Mouse (Mus musculus): ENCODE measurements around the gene 1700021F05Rik. TPM values are rescaled to one million over a fixed set of nuclear protein-coding genes. Genes with fewer than 3 reads are reported as not detected.

The 1700021F05Rik gene
- polyA plus RNA-seq (2012; rRNA removed) = 6.7 and 8.7 TPM in 2 replicates

GRCm38 (mm10) chr10:43540442-43541152, at the start of gene 1700021F05Rik:
Gene 1700021F05Rik, minus strand, starts transcription at chr10:43540994.

GRCm38 (mm10) chr10:43577997-43578331, 37.2 kb upstream of the 1700021F05Rik start, which contains the start of gene Cd24a:
Gene Cd24a, plus strand, starts transcription at chr10:43578284.

GRCm38 (mm10) chr10:43523931-43524330, 16.9 kb downstream of the 1700021F05Rik start, which contains the start of gene Gm9803:
Gene Gm9803, plus strand, starts transcription at chr10:43524084.

GRCm38 (mm10) chr10:43478751-43479435, 61.9 kb downstream of the 1700021F05Rik start, which contains the start of gene Bend3:
Gene Bend3, plus strand, starts transcription at chr10:43478831.

Other genes starting within 250 kb of the 1700021F05Rik start
- 7.8 and 8.5 TPM in 2 replicates for gene Bend3, start 62.2 kb downstream of the 1700021F05Rik start, polyA plus RNA-seq (2012; rRNA removed)
- gene Gm9803, start 16.9 kb downstream of the 1700021F05Rik start, polyA plus RNA-seq (2012; rRNA removed) = 125 and 136 TPM in 2 replicates
- gene Cd24a, start 37.3 kb upstream of the 1700021F05Rik start, polyA plus RNA-seq (2012; rRNA removed) = 125 and 144 TPM in 2 replicates